Mouse (Mus musculus) small intestine, adult 2 months (tissue): ENCODE data around the gene Baiap3.

Experiments
- CTCF ChIP-seq: fragments of 200-500 bp; IDR thresholded peaks from 2 replicates; pipeline ENCODE4 v1.5.1; 2012; ENCODE audit warnings: low read depth, mild to moderate bottlenecking, control low read depth, inconsistent platforms, low read length, moderate library complexity, mixed read lengths; ENCODE audit not compliant: insufficient replicate concordance, insufficient read length; ENCODE audit errors: extremely low read depth
- POLR2A ChIP-seq: fragments of 200-500 bp; IDR thresholded peaks from 2 replicates; pipeline ENCODE4 v1.6.1; 2012; ENCODE audit warnings: low read depth, mild to moderate bottlenecking, control low read depth, inconsistent platforms, low read length, moderate library complexity

GRCm38 (mm10) chr17:25282133-25282532, 26.0 kb upstream of the Baiap3 start:
- TF ChIP-seq CTCF = no peak
- TF ChIP-seq POLR2A = no peak
